Mouse (Mus musculus) hindbrain, embryonic 10.5 days (tissue): ENCODE data around the gene Olfr23. TPM values are rescaled to one million over a fixed set of nuclear protein-coding genes. Genes with fewer than 3 reads are reported as not detected.
"Not testable (repeated sequence)": the region's sequence is repeated elsewhere in the genome, so short reads cannot be mapped to it uniquely, and the experiment has no call there.

Experiments
- DNase-seq: peaks from one replicate; pipeline ENCODE4 v3.0.0-alpha.2; 2017; ENCODE audit warnings: low spot score
- H3K27ac ChIP-seq: fragments of 300-500 bp; sonication (generic); 2 replicates; pipeline ENCODE4 v1.5.1; 2016; ENCODE audit warnings: mild to moderate bottlenecking, moderate library complexity
- H3K27me3 ChIP-seq: fragments of 300-500 bp; sonication (generic); 2 replicates; pipeline ENCODE4 v1.6.1; 2016; ENCODE audit warnings: mild to moderate bottlenecking; ENCODE audit not compliant: poor library complexity, insufficient read depth, severe bottlenecking
- H3K36me3 ChIP-seq: fragments of 300-500 bp; sonication (generic); 2 replicates; pipeline ENCODE4 v1.6.1; 2016; ENCODE audit warnings: mild to moderate bottlenecking, moderate library complexity
- H3K4me1 ChIP-seq: fragments of 300-500 bp; sonication (generic); replicated peaks from 2 replicates; pipeline ENCODE4 v1.6.1; 2016; ENCODE audit warnings: mild to moderate bottlenecking
- H3K4me3 ChIP-seq: fragments of 300-500 bp; sonication (generic); 2 replicates; pipeline ENCODE4 v1.5.1; 2016; ENCODE audit warnings: mild to moderate bottlenecking, moderate library complexity
- H3K9me3 ChIP-seq: fragments of 300-500 bp; sonication (generic); 2 replicates; pipeline ENCODE4 v1.6.1; 2016; ENCODE audit warnings: mild to moderate bottlenecking, moderate library complexity
- WGBS: fragments of 180-500 bp; shearing (Covaris S2); methylation state at CpG from one replicate; pipeline ENCODE4 v1.1.7; 2016; 5-methylcytosine and 5-hydroxymethylcytosine counted together
- polyA plus RNA-seq: library from polyadenylated mRNA; unstranded; fragments of >200 nt; fragmentation: Nextera tagmentation; extraction: Ambion mirVana; gene quantifications from 2 replicates; pipeline ENCODE4 v1.2.1, GENCODE M21; 2016

The Olfr23 gene
- polyA plus RNA-seq, result not detected in 2 replicates

GRCm38 (mm10) chr11:73936377-73936776 lies at the start of gene Olfr23:
Olfr23 (plus strand) TSS chr11:73936677.
- no peak within 1 kb of the TSS for H3K27ac ChIP-seq
- H3K4me1 ChIP-seq, result no peaks in the 10 kb centered on the region
- H3K4me3 ChIP-seq, result no peak within 1 kb of the TSS
- DNase-seq, result no peak
- H3K27me3 ChIP-seq, result no peaks in the 10 kb centered on the region
- no peaks in the 10 kb centered on the region for H3K36me3 ChIP-seq
- peaks cover 15% of the 10 kb centered on the region for H3K9me3 ChIP-seq

GRCm38 (mm10) chr11:73890671-73891070 lies 45.8 kb upstream of the Olfr23 start, which contains the start of gene Olfr394:
Olfr394 (minus strand) TSS chr11:73890771.
- 79% methylated on average over 1 of the region's 1 CpGs for WGBS
- Histone ChIP-seq H3K4me1 (no peaks in the 10 kb centered on the region), H3K4me3 (no peak within 1 kb of the TSS), H3K27ac (no peak within 1 kb of the TSS), H3K36me3 (no peaks in the 10 kb centered on the region), H3K27me3 (no peaks in the 10 kb centered on the region), H3K9me3 (peaks cover 15% of the 10 kb centered on the region)
- no peak for DNase-seq

DNA sequence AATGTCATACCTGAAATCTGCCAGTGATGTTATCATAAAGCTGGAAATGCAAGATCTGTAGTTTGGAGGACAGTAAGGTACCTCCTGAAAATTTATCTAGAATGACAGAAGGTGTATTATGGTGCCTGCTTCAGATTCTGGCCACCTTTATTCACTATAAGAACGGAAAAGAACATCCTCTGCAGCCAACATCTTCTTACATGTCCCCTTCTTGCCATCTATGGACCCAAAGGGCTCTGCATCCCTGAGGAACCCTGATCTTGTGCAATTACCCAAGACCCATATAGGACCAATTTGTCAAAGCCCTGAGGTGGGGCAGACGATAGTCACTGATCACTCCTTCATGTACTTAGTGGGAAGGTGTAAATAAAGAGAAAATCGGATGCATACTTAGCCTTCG lies 27.3 kb upstream of the Olfr23 start, which contains the start of gene Olfr395:
Olfr395 (minus strand) TSS at position 101 of the 400 bp plus-strand sequence.
- not testable (repeated sequence) for H3K27me3 ChIP-seq, H3K36me3 ChIP-seq, H3K4me3 ChIP-seq, DNase-seq, H3K4me1 ChIP-seq, H3K27ac ChIP-seq
- peaks cover 12% of the 10 kb centered on the region for H3K9me3 ChIP-seq
- 83% methylated on average over 4 of the region's 4 CpGs for WGBS

- Histone ChIP-seq H3K9me3 (peaks cover 38% of the 10 kb centered on the region), H3K4me1 (no peaks in the 10 kb centered on the region), H3K27ac (no peak within 1 kb of the TSS), H3K27me3 (no peaks in the 10 kb centered on the region), H3K36me3 (no peaks in the 10 kb centered on the region), H3K4me3 (no peak within 1 kb of the TSS)
- no peak for DNase-seq
- 71% methylated on average over 1 of the region's 1 CpGs for WGBS
Observed at GRCm38 (mm10) chr11:73960517-73960916, 24.0 kb downstream of the Olfr23 start, which contains the start of gene Olfr397. Olfr397 (plus strand) TSS chr11:73960817.

GRCm38 (mm10) chr11:73990307-73990706 lies 53.8 kb downstream of the Olfr23 start, which contains the start of gene Olfr398:
Olfr398 (minus strand) TSS chr11:73990407.
- no peaks in the 10 kb centered on the region for H3K4me1 ChIP-seq
- DNase-seq, result no peak
- H3K4me3 ChIP-seq, result no peak within 1 kb of the TSS
- no peak within 1 kb of the TSS for H3K27ac ChIP-seq
- H3K36me3 ChIP-seq, result no peaks in the 10 kb centered on the region
- H3K27me3 ChIP-seq, result no peaks in the 10 kb centered on the region
- peaks cover 59% of the 10 kb centered on the region for H3K9me3 ChIP-seq

Other genes with a start within 250 kb of the Olfr23 start
- gene Zfp735, start 247.9 kb upstream of the Olfr23 start, polyA plus RNA-seq, result not detected in 2 replicates
- gene Olfr389, start 156.0 kb upstream of the Olfr23 start, polyA plus RNA-seq, result not detected in 2 replicates
- not detected in 2 replicates for gene Olfr390, start 153.7 kb upstream of the Olfr23 start, polyA plus RNA-seq
- not detected in 2 replicates for gene Olfr391-ps, start 133.6 kb upstream of the Olfr23 start, polyA plus RNA-seq
- not detected in 2 replicates for gene Olfr392, start 119.6 kb upstream of the Olfr23 start, polyA plus RNA-seq
- gene Olfr393, start 85.2 kb upstream of the Olfr23 start, polyA plus RNA-seq, result not detected in 2 replicates
- not detected in 2 replicates for gene Olfr394, start 45.9 kb upstream of the Olfr23 start, polyA plus RNA-seq
- gene Olfr395, start 27.4 kb upstream of the Olfr23 start, polyA plus RNA-seq, result not detected in 2 replicates
- gene Olfr397, start 24.1 kb downstream of the Olfr23 start, polyA plus RNA-seq, result not detected in 2 replicates
- not detected in 2 replicates for gene Olfr398, start 53.7 kb downstream of the Olfr23 start, polyA plus RNA-seq
- not detected in 2 replicates for gene Olfr139, start 119.9 kb downstream of the Olfr23 start, polyA plus RNA-seq
- gene Olfr399, start 119.9 kb downstream of the Olfr23 start, polyA plus RNA-seq, result not detected in 2 replicates
- not detected in 2 replicates for gene Zfp616, start 133.3 kb downstream of the Olfr23 start, polyA plus RNA-seq
- gene Olfr401, start 177.0 kb downstream of the Olfr23 start, polyA plus RNA-seq, result not detected in 2 replicates
- gene Olfr402, start 216.9 kb downstream of the Olfr23 start, polyA plus RNA-seq, result not detected in 2 replicates
- not detected in 2 replicates for gene Olfr403, start 249.6 kb downstream of the Olfr23 start, polyA plus RNA-seq